Mouse (Mus musculus) embryo, embryonic 10 days (tissue): ENCODE results near the gene Pcgf2.
"Not testable (repeated sequence)": the region's sequence is repeated elsewhere in the genome, so short reads cannot be mapped to it uniquely, and the experiment has no call there.

Source experiments
- DNase-seq: peaks from one replicate; pipeline ENCODE4 v3.0.0-alpha.2; 2015; ENCODE audit warnings: low spot score

The Pcgf2 gene

DNA sequence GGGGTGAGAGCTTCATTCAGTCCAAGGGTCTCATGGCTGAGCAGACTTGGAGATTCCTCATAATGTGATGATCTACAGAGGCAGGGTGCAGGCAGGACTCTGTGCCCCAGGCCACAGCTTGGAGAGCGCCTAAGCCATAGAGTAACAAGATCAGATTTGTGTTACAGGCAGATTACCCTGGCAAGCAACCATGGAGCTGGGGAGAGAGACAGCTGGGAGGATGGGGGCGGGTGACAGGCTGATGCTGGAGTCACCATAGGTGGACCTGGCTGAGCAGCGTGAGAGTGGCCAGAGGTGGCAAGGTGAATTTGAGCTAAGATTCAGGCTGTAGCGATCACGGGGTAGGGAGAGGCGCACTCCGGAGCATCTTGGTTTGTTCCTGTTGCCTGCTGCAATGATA is 32.1 kb downstream of the Pcgf2 start:
- no peak for DNase-seq

DNA sequence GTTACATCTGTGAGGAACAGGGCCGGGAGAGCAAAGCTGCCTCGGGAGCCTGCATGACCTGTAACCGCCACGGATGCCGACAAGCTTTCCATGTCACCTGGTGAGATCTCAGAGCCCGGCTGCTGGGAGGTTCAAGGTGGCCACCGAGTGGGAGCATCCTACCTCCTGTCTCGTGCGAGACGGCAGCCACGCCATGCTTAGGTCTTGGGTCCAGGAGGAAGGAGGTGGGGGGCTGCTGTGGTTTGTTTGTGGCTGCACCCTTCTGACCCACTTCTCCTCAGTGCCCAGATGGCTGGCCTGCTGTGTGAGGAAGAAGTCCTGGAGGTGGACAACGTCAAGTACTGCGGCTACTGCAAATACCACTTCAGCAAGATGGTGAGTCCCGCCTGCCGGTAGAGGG is 33.5 kb downstream of the Pcgf2 start:
- DNase-seq, result no peak

DNA sequence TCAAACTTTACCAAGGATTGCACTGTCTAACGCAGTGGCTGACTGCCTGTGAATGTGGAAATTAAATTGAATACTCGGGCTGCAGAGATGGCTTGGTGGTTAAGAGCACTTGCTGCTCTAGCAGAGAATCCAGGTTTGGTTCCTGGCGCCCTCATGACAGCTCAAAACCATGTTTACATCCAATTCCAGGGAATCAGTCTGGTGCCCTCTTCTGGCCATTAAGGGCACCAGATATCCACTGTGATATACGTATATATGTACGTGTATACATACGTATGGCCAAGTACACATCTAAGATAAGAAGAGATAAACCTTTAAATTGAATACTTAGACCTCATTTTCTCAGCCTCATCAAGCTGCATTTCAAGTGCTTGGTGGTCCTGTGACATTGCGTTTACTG is 34.1 kb downstream of the Pcgf2 start:
- no peak for DNase-seq

DNA sequence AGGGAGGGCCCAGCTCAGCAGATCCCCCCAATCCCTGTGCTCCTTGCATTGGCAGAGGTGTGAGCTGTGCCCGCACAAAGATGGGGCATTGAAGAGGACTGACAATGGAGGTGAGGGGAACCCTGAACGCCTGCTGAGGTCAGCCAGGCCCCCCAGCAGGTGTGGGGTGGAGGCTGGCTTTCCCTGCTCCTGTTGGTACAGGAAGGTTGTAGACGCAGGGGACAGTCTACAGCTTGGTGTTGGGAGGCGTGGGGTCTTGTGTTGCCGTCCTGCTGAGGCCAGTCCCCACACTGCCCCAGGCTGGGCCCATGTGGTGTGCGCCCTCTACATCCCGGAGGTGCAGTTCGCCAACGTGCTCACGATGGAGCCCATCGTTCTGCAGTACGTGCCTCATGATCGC is 34.9 kb downstream of the Pcgf2 start:
- DNase-seq, result no peak

- DNase-seq, result no peak
Observed at GRCm38 (mm10) chr11:97664771-97665240, 35.5 kb downstream of the Pcgf2 start.

GRCm38 (mm10) chr11:97664339-97664665 is 36.0 kb downstream of the Pcgf2 start:
- DNase-seq, result no peak

- DNase-seq, result peak; percentile 65
Observed at GRCm38 (mm10) chr11:97663528-97664338, 36.6 kb downstream of the Pcgf2 start.

DNA sequence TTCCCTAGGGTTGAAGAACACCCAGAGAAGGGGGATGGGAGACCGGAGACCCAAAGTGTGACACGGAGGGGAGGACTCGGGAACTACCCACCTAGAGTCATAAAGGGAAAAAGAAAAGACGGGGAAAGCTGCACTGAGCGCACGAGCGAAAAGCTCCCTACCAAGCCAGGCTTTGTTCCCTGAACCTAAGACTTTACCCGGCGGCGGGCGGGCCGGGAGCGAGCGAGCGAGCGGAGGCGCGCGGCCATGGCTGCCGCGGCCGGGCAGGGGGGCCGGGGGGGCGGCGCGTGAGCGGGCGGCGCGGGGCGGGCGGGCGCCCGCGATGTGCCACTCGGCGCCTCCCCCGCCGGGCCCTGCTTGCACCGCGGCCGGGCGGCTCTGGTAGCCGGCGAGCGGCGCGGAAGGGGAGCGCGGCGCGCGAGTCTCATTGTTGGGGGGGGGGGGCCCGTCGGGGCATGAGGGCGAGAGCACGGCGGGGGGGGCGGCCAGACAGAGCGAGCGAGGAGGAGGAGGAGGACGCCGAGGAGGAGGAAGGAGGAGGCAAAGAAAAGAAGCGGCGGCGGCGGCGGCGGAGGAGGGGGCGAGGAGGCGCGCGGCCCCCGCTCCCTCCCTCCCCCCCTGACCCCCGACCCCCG is 37.3 kb downstream of the Pcgf2 start, which contains the start of gene Mllt6:
TSS of gene Mllt6 (plus strand) at position 522 of the 635 bp plus-strand sequence.
- DNase-seq, result peak; percentile 87

DNA sequence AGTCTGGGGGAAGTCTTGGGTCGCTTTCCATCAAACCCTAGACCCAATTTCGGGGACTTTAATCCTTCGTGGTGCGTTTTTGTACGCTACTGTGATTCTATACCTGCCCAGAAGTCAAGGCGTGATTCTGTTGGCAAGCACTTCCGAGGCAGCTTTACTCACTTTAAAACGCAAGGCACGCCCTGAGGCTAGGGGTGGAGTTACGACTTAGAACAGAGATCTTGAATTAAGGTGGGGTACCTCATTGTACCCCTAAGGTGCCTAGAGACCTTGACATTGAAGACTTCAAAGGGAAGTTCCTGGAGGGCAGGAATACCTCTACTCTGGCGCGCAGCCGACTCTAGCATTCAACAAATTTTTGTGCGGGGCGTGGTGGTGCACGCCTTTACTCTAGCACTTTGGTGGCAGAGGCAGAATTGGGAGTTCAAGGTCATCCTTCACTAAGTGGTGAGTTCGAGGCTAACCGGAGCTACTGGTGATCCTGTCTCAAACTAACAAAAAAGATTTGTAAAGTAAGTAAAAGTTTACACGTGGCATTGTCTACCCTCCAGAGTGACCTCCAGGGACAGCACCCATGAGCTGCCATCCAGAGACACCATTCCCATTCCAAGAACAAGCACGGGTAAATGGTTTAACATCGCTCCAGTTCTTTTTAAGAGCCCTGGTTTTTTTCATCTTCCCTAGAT is 37.9 kb downstream of the Pcgf2 start:
- DNase-seq, result peak; percentile 52

DNA sequence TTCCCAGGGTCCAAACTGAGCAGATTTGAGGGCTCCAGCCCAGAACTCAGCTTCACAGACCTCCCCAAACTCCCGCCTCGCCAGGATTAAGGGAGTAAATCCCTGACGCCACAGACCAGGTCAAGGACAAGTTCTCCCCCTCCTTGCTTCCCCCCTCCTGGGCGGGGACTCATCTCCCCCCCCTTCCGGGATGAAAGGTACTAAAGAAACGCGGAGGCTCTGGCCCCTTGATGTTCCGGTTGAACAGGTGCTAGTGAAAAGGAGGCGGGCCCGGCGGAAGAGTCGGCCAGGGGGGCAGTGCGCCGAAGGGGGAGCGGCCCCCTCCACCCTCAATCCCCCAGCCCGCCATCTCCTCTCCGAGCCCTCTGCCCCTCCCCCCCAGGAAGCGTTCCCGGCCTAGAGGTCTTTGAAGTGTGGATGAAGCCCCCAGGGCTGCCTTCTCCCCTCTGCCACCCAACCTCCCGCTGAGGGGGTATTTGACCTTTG is 38.6 kb downstream of the Pcgf2 start:
- DNase-seq, result peak; percentile 67

DNA sequence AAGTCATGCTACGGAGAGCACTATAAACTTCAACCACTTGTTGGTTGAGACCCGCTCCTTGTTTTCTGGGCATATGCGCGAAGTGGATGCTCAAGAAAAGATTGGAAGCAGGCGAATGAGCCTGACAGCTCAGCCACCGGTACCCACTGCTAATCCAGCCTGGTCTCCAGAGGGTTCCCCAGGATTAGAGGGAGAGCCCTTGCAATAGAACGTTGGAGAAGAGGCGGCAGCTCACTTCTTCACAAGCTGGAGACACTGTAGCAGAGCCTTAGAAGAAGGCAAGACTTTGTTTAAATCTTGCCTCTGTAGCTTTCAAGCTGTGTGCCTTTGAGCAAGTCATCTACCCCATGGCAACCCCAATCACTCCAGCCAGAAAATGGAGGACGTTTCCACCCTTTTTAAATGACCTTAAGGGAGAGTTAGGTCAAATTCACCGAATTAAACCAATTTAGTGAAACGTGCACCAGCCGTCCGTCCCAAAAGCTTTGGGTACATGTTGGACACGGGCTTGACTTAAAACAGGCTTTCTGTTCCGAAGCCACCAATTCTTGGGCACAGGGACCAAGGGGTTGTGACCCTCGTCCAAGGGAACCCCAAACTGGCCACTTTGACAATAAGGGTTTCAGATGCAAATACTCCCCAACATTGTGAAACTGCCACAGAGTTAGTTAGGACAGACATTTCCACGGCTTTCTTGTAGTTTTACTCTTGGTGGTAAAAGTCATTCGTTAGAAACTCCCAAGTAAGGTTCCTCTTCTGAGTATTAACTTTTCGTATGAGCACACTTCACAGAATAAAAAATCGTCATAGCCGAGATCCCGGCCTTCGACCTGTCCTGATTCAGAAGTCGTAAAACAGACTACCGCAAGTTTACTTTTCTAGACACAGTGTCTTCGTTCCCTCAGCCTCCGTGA is 39.3 kb downstream of the Pcgf2 start:
- DNase-seq, result peak; percentile 10

DNA sequence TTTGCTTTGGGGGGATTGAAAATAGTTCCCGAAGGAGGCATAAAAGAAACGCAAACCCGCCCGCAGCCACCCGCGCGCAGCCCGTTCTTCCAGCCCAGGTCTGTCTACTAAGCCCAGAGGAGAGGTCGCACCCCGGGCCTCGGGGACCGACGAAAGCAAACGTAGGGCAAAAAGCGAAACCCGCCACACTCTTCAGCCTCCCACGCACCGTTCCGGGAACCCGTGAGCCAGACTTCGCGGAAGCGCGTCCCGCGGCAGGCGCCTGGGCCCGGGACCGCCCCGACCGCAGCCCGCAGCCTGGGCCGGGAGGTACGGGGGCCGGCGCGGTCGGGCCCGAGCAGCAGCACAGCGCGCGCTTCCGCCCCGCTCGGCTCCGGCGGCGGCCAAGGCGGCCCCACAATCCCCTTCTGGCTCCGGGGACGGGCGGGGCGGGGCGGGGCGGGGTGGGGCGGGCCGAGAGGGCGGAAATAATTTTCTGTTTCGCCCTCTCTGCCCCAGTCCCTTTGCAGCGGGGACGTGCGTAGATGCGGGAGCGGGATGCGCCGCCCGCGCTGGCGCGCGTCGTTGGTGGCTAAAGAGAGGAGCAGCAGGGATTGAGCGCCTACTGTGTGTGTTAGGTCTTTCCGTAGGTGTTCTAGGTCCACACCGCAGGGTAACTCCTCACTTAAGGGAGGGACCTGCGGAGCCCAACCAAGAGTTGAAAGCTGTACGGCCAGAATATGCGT is 40.1 kb downstream of the Pcgf2 start:
- peak; percentile 79 for DNase-seq

- DNase-seq, result peak; percentile 7
Observed at GRCm38 (mm10) chr11:97659267-97659989, 40.9 kb downstream of the Pcgf2 start.

DNA sequence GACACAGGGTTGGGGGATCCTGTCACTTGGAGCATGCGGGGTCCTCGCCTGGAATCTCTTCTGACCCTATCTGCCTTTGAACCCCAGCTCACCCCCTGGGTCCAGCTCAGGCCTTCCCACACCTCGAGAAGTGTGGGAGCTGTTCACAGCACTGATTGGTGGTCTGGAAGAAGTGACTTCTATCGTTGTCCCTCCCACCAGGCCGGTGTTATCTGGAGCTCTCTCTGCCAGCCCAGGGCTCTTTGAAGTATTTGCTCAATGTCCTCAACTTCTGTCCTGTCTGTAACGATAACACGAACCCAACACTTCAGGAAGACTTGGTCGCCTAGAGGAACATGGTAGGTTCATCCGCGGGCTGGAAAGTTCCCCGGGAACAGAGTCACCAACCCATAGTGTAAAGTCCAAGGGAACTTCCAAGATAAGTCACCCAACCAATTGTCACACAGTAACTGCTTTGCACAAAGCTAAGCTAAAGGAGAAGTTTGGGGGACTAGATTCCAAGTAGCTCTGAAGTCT is 41.5 kb downstream of the Pcgf2 start:
- no peak for DNase-seq

DNA sequence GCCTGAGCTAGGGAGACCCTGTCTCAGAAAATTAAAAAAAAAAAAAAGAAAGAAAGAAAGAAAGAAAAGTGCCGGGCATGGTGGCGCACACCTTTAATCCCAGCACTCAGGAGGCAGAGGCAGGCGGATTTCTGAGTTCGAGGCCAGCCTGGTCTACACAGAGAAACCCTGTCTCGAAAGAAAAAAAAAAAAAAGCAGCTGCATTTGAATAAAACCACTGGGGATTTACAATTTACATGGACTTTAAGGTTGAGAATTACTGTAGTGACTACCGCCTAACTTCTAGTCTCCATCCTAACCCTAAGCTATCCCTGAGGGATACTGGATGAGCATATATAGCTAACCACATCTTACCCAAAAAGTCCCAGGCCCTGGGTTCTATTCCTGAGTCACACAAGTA is 42.3 kb downstream of the Pcgf2 start:
- DNase-seq, result not testable (repeated sequence)

- no peak for DNase-seq
Observed at GRCm38 (mm10) chr11:97657184-97657945, 42.9 kb downstream of the Pcgf2 start.

DNA sequence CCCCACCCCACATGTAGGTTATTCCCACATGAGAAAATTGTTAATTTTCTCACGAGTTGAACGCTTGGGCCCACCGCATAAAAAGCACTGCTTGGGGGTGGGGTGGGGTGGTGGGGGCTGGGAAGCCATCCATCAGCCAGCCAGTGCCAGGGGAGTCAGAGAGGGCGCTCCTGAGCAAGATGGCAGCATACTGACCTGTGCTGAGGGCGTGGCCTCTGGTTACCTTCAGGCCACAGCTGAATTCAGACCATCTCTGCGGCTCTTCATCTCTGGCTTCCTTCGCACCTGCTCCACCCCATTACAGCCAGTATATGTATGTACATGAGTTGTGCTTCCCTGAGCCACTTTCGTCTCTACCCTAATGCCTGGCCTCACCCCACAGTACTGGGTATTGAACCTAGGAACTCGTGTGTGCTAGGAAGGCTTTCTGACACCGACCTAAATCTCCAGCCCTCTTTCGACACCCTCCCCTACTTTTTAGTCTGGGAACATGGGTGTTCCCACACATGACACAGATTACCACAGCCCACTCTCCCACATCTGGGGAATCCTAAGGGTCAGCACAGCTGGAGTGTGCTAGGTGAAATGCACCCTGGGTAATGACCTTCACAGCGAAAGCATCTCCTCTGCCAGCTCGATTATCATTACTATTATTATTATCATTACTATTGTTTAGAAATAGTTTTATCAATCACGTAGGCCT is 43.9 kb downstream of the Pcgf2 start:
- DNase-seq, result no peak

DNA sequence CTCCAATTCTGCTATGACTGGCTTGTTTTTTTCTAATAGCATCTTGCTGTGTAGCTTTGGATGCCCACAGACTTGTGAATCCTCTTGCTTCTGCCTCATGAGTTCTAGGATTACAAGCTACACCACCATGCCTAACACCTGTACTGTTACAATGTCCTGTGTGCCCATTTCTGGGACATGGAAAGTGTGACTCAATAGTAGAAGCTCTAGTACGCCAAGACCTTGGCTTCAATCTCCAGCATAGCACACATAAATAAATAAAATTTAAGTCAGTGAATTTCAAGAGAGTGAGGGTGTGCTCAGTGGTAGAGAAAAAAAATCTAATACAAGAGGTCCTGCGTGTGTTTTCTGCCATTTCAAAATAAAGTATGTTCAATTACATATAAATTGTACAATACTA is 46.1 kb downstream of the Pcgf2 start:
- DNase-seq, result no peak

GRCm38 (mm10) chr11:97653376-97653775 is 46.9 kb downstream of the Pcgf2 start:
- DNase-seq, result not testable (repeated sequence)
